Mouse (Mus musculus) left cerebral cortex, postnatal 14 days (tissue): ENCODE measurements around the gene Sh3bgr. TPM values are rescaled to one million over a fixed set of nuclear protein-coding genes. Genes with fewer than 3 reads are reported as not detected.

ENCODE experiments used
- DNase-seq, 2 experiments: peaks; one replicate each; pipeline ENCODE4 v3.0.0; 2021 to 2022; ENCODE audit warnings: low spot score in 2 of 2, mixed read lengths in 1 of 2
- intact Hi-C: fragments of 180-260 bp; cut with DNase I; formaldehyde crosslinking; loops from one replicate; pipeline ENCODE4 v1.15.1; 2025
- total RNA-seq, 2 experiments: library from RNA; stranded (reverse); gene quantifications; 2 replicates each; pipeline ENCODE4 v1.2.3; 2021

Gene Sh3bgr
- total RNA-seq, 2 experiments from 2014 or later, result 0.89 to 1.5 TPM

GRCm38 (mm10) chr16:96276596-96276995 is 76.3 kb downstream of the Sh3bgr start:
- DNase-seq, result no peak
- intact Hi-C loops, result loop anchor here (5.0 kb wide), 1 partner anchor 51 kb away; no protein-coding TSS in a partner anchor

Other genes starting within 250 kb of the Sh3bgr start
- 10 to 100 TPM; 16.8 to 17.2 TPM for gene Psmg1, start 209.5 kb upstream of the Sh3bgr start, total RNA-seq
- 100 to 1,000 TPM; 115 to 123 TPM for gene Brwd1, start 117.9 kb upstream of the Sh3bgr start, total RNA-seq
- 10 to 100 TPM; 49.9 to 58.0 TPM for gene Hmgn1, start 72.7 kb upstream of the Sh3bgr start, total RNA-seq
- 10 to 100 TPM; 63.8 to 71.0 TPM for gene Wrb, start 55.0 kb upstream of the Sh3bgr start, total RNA-seq
- gene Lca5l, start 8.2 kb upstream of the Sh3bgr start, total RNA-seq, result 1 to 10 TPM in 1 of 2 experiments, under 1 TPM in 1; 0.88 to 1.5 TPM
- gene B3galt5, start 35.4 kb downstream of the Sh3bgr start, total RNA-seq, result 10 to 100 TPM in 1 of 2 experiments, 1 to 10 TPM in 1; 7.0 to 10.8 TPM
- not detected for gene Itgb2l, start 243.2 kb downstream of the Sh3bgr start, total RNA-seq